Mouse (Mus musculus): ENCODE results near the gene Ankrd12. TPM values are rescaled to one million over a fixed set of nuclear protein-coding genes. Genes with fewer than 3 reads are reported as not detected.
"Not testable (repeated sequence)": the region's sequence is repeated elsewhere in the genome, so short reads cannot be mapped to it uniquely, and the experiment has no call there.

Gene Ankrd12
- total RNA-seq, 4 experiments from 2014 or later = 13.3 to 20.2 (median 17.1) TPM

DNA sequence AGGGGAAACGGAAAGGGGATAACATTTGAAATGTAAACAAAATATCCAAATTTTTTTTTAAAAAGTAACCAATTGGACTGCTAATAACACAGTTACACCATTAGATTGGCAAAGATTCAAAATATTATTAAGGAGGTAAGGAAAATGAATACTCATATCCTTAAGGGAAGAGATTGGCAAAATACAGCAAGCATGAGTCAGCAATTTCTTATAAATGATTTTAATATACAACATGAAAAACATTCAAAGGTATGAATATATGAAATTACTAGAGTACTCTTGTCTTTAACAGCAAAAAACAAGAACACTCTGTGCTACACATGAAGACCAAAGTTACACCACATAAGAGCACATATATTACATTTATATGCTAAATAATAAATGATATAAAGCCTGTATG, 8.1 kb upstream of the Ankrd12 start:
- no peak for DNase-seq (ENCODE audit: low spot score in 2 of 2)

DNA sequence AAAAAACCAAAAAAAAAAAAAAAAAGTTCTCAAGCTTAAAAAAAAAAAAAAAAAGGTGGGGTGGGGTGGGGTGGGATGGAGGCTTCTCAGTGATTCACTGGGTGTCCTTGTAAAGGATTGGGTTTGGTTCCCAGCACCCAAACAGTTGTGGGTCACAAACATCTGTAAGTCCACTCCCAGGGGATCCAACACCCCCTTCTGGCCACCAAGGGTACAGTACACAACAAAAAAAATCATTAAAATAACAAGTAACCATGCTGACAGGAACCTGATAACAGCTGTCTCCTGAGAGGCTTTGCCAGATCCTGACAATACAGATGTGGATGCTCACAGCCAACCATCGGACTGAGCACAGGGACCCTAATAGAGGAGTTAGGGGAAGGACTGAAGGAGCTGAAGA, 7.6 kb upstream of the Ankrd12 start:
- no peak for DNase-seq (ENCODE audit: low spot score in 2 of 2)

DNA sequence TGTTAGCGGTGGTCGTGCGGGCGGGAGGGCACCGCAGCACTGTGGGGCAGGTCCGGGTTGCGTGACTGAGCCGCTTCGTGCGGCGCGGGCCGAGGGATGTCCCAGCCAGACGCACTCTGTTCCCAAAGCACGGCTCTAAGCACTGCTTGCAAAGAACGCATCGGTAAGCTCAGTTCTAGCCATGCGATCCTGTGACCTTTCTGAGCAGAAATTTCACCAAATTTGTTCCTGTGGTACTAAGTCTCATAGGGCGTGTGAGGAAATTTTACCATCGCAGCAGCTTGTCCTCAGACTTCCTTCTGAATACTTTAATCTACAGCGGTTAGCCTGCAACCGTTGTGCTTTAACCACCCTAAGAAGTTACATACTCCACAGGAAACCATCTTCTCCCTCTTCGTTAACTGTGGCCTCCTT, 555 bp upstream of the Ankrd12 start:
- DNase-seq (ENCODE audit: low spot score in 2 of 2) = no peak

GRCm38 (mm10) chr17:66076174-66076927, 538 bp downstream of the Ankrd12 start:
- DNase-seq (ENCODE audit: low spot score in 2 of 2) = peak; percentile 29 to 39

DNA sequence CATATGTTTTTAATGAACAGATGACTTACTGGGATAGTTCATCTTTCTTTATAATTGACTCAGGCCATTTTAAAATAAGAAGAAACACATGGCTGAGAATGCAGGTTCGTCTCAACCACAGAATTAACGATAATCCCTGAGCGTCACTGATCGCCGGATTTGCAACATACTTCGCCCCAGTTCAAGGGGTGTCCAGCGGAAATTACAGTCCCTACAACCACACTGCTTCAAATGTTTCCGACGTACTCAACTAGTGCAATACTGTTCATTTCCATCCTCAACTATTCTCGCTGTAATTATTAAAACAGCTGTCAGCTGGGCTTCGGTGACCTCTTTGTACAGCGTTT, 1.1 kb downstream of the Ankrd12 start:
- DNase-seq (ENCODE audit: low spot score in 2 of 2) = no peak

- no peak for DNase-seq (ENCODE audit: low spot score in 2 of 2)
Observed at GRCm38 (mm10) chr17:66073971-66074370, 2.9 kb downstream of the Ankrd12 start.

GRCm38 (mm10) chr17:66069036-66069435, 7.9 kb downstream of the Ankrd12 start:
- not testable (repeated sequence) for DNase-seq (ENCODE audit: low spot score in 2 of 2)

DNA sequence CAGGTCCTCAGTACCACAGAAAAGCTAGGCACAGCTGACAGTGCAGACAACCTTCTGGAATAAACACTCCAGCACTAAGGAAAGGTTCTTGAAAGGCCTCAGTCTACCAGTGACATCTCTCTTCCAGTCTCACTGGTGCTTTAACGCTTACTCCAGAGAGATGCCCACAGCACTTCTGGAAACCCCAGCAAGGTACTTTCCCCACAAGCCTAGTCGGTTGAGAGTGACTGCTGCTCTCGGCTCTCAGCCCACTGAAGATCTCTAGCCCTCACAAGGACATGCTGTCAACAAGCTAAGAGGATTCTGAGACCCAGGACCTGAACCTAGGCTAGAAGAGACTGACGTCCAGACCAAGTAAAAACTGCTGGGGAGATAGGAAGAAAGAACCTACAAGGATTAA, 11.8 kb downstream of the Ankrd12 start:
- DNase-seq (ENCODE audit: low spot score in 2 of 2) = no peak

DNA sequence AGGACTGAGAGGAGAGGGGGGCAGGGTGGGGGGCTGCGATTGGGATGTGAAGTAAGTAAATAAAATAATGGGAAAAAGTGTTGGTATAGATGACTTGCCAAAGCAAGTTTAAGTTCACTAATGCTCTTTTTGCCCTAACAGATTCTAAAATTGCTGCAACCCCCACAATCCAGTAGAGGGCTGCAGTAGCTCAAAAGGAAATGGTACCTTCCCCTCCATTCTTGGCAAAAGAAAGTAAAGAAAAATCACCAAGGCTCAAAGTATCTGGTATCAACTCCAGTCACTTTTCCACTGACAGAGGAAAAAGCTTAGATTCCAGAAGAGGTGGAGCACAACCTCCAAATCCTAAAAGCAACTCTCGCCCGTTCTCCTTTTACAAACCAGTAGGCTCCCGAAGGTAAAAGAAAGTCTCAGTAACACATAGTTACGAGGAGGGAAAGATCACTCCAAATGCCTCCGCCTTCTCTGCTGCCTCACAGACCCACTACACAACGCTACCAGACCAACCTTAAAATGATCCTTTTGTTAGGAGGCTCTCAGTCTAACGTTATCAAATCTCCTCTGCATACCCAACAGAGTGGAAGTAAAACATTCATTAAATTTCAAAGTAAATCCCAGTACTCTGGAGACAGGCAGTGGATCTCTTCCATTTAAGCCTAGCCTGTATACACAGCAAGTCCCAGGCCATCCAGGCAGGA, 15.5 kb downstream of the Ankrd12 start:
- DNase-seq (ENCODE audit: low spot score in 2 of 2) = no peak

- no peak for DNase-seq (ENCODE audit: low spot score in 2 of 2)
Observed at GRCm38 (mm10) chr17:66058160-66058559, 18.7 kb downstream of the Ankrd12 start.

DNA sequence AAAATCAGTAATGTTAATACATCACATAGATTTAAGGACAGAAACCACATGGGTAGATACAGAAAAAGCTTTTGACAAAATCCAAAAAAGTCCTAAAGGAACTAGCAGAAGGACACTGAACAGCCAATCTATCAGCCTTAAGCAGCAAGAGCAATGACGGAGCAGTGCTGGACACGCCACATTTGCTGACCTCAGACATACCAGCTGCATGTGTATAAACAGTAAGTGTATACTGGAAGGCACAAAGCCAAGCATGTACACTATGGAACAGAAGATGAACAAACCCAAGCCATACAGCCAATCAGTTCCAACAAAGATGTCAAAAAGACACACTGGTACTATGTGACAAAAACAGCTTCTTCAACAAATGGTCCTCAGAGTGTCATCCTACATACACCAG, 19.7 kb downstream of the Ankrd12 start:
- DNase-seq (ENCODE audit: low spot score in 2 of 2) = no peak

- DNase-seq (ENCODE audit: low spot score in 2 of 2) = no peak
Observed at GRCm38 (mm10) chr17:66053349-66053748, 23.5 kb downstream of the Ankrd12 start.

GRCm38 (mm10) chr17:66048795-66049194, 28.1 kb downstream of the Ankrd12 start:
- DNase-seq (ENCODE audit: low spot score in 2 of 2) = no peak

DNA sequence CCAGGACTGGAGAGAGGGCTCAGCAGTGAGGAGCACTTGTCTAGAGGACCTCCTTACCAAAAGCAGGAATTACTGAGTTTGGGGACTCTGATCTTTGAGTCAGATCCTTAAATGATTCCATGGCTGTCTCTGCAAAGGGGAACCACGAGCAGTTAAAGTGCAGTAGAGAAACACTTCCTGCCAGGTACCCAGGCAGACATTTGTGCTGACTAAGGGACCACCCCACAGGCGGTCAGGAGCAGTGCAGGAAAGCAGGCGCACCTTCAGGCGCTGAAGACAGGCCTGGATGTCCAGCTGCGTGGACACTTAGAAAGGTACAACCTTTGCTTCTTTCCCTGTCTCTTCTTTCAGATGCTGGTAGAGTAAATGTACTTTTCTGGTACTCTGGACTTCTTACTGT, 28.7 kb downstream of the Ankrd12 start:
- no peak for DNase-seq (ENCODE audit: low spot score in 2 of 2)

DNA sequence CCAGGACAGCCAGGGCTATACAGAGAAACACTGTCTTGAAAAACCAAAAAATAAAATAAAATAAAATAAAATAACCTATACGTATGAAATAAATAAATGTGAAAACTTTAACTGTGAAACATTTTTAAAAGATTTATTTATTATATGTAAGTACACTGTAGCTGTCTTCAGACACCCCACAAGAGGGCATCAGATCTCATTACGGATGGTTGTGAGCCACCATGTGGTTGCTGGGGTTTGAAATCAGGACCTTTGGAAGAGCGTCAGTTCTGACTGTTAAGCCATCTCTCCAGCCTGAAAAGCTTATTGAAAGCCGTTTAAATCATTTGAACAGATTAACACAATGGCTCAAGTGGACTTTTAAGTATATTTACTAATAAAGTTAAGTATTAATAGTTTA, 33.2 kb downstream of the Ankrd12 start:
- not testable (repeated sequence) for DNase-seq (ENCODE audit: low spot score in 2 of 2)

DNA sequence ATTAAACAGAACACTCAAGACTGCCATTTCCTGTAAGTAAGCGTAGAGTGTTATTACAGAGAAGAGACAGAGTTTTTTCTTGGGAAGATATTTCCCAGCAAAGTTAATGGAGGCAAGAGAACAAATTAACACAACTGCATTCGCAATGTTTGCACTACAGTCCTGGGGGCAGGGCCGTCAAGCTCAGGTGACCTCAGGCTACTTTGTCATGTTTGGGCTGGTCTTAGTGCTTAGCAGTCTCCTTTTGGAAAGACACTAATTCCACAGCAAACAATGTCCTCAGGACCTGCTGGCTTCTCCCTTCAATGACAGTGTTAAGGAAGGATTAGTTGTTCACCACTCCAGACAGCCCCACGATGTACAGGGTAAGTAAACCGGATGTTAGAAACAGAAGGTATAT, 35.9 kb downstream of the Ankrd12 start:
- DNase-seq (ENCODE audit: low spot score in 2 of 2) = no peak

- DNase-seq (ENCODE audit: low spot score in 2 of 2) = no peak
Observed at GRCm38 (mm10) chr17:66033239-66033638, 43.6 kb downstream of the Ankrd12 start.

DNA sequence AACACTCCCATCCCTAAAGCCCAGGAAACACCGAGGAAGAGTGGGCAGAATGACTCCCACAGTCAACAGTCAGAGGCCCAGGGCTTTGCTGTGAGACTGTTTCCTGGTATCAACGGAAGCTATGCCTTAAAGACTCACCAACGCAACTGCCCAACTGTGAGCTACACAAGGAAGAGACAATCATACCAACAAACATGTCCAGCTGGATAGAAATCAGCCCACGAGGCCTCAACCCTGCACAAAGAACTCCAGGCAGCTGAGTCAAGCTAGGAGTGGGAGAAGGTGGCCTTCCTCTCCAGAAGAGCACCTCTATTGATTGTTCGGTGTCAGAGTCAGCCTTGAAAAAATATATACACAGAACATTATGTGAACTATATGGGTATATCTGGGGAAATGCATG, 44.9 kb downstream of the Ankrd12 start:
- DNase-seq (ENCODE audit: low spot score in 2 of 2) = no peak

DNA sequence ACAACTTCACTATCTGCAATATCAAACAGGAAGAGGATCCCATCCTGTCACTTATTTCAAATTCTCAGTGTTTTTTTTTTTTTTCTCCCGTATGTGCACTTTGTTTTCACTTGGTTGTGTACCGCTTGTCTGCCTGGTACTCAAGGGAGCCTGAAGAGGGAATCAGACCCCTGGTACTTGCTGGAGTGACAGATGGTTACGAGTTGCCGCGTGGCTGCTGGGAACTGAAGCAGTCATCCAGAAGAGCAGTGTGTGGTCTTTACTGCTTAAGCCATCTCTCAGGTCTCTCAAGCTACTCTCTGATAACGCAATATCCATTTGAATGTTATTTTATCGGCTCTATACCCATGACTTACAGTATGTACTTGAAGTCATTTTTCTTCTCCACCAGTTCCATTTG, 52.7 kb downstream of the Ankrd12 start:
- no peak for DNase-seq (ENCODE audit: low spot score in 2 of 2)

- no peak for DNase-seq (ENCODE audit: low spot score in 2 of 2)
Observed at GRCm38 (mm10) chr17:66011790-66012189, 65.1 kb downstream of the Ankrd12 start.

GRCm38 (mm10) chr17:66007892-66008291, 69.0 kb downstream of the Ankrd12 start:
- DNase-seq (ENCODE audit: low spot score in 2 of 2) = no peak

- no peak for DNase-seq (ENCODE audit: low spot score in 2 of 2)
Observed at GRCm38 (mm10) chr17:66007473-66007872, 69.4 kb downstream of the Ankrd12 start.

DNA sequence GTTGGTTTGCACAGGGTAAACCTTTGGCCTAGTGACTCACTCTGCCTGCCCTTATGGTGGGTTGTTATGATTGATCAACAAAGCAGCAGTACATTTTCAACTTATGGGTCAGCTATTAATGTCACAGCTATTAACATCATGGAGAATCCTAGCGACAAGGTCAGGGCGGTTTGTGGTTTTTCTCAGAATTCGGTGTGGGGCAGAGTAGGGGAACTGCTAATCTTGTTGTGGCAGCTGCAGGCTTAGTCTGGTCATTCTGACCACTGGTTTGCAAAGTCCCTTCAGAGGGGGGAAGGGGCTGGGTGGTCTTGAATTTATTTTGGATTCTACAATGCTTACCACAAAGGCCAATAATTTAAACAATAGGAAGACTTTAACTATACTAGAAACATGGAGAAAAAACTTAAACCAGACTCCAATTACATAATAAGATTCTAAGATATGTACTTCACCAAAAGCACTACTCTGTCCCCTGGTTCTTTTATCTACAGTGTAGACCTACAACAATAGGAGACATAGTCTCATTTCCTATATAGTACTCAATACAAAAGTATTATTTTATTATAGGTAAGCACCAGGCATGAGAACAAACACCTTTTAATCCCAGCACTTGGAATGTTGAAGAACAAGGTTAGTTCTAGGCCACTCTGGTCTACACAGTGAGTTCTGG, 88.6 kb downstream of the Ankrd12 start:
- no peak for DNase-seq (ENCODE audit: low spot score in 2 of 2)
